ENCODE assay signal across 22 mouse cellular contexts in the genomic region with DNA sequence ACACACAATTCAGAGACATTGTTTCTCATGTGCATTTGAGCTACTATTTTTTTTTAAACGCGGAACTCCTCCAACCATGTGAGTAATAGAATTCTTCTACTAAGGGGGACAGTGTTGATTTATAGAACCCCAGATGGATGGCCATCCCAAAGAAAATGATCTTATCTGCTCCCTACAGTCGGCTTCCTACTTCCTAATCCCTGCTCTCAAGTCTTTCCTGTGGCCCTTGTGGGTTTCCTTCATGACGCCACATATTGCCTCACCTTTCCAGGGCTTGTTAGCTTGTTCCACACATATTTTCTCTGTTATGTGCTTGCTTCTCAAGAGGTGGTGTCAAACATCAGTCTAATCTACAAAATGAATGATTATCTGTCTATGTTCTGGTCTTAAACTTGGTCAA.
A peak's percentile ranks its signal among the peaks of the same experiment; 100 is the strongest.
DNase-seq lines count a peak whose midpoint lies in the region; ATAC-seq and TF ChIP-seq lines count a peak whose summit lies in the region.
"Had no signal": no experiment of that assay in that cellular context is flagged by ENCODE, and none has a peak within 500 bp of the region (broad histone marks: within the 10 kb centered on the region; RNA-seq: fewer than 3 reads in every experiment).

No protein-coding gene starts in this region.

- H3K36me3 ChIP-seq in kidney, postnatal 0 days (ENCODE audit: insufficient read depth, low read length), result no peaks in the 10 kb centered on the region
- H3K36me3 ChIP-seq in neural tube, embryonic 15.5 days, result no peaks in the 10 kb centered on the region
- H3K36me3 ChIP-seq: embryonic facial prominence, embryonic 12.5 days; embryonic facial prominence, embryonic 15.5 days had no signal

- no peak for TF ChIP-seq CTCF in kidney, postnatal 0 days (IDR thresholded peaks at IDR 0.05; ENCODE audit: low read depth)

- no peaks in the 10 kb centered on the region for H3K9me3 ChIP-seq in kidney, postnatal 0 days (replicated peaks; ENCODE audit: low read length)
- no peaks in the 10 kb centered on the region for H3K9me3 ChIP-seq in neural tube, embryonic 15.5 days (replicated peaks)
- H3K9me3 ChIP-seq: embryonic facial prominence, embryonic 12.5 days; embryonic facial prominence, embryonic 15.5 days had no signal

- H3K27ac ChIP-seq in kidney, postnatal 0 days, result no peak overlapping the region
- no peak overlapping the region for H3K27ac ChIP-seq in neural tube, embryonic 15.5 days (replicated peaks)
- H3K27ac ChIP-seq: embryonic facial prominence, embryonic 12.5 days; embryonic facial prominence, embryonic 15.5 days; gastrocnemius, adult 2 months; hindbrain, embryonic 14.5 days; hindbrain, postnatal 0 days had no signal

- no peak overlapping the region for H3K4me3 ChIP-seq in kidney, postnatal 0 days (replicated peaks; ENCODE audit: low read depth, low read length)
- no peak overlapping the region for H3K4me3 ChIP-seq in neural tube, embryonic 15.5 days (replicated peaks)
- H3K4me3 ChIP-seq: embryonic facial prominence, embryonic 12.5 days; embryonic facial prominence, embryonic 15.5 days; gastrocnemius, adult 2 months had no signal

- 64% methylated on average over 4 of the region's 4 CpGs for WGBS in kidney, postnatal 0 days
- WGBS in neural tube, embryonic 15.5 days, result 89% methylated on average over 4 of the region's 4 CpGs

- no peaks in the 10 kb centered on the region for H3K27me3 ChIP-seq in kidney, postnatal 0 days (ENCODE audit: insufficient read depth, low read length)
- no peaks in the 10 kb centered on the region for H3K27me3 ChIP-seq in neural tube, embryonic 15.5 days (replicated peaks)
- H3K27me3 ChIP-seq: embryonic facial prominence, embryonic 12.5 days; embryonic facial prominence, embryonic 15.5 days had no signal

- no peak overlapping the region for H3K4me2 ChIP-seq in kidney, postnatal 0 days (ENCODE audit: low read length)
- H3K4me2 ChIP-seq in neural tube, embryonic 15.5 days, result no peak overlapping the region
- H3K4me2 ChIP-seq: embryonic facial prominence, embryonic 12.5 days; embryonic facial prominence, embryonic 15.5 days; heart, embryonic 11.5 days; hindbrain, embryonic 14.5 days had no signal

- H3K9ac ChIP-seq in kidney, postnatal 0 days (ENCODE audit: low read depth, low read length), result no peak overlapping the region
- H3K9ac ChIP-seq in neural tube, embryonic 15.5 days (replicated peaks), result no peak overlapping the region
- H3K9ac ChIP-seq: embryonic facial prominence, embryonic 12.5 days; embryonic facial prominence, embryonic 15.5 days; forebrain, postnatal 0 days; hindbrain, embryonic 14.5 days had no signal

- ATAC-seq in kidney, postnatal 0 days (replicated peaks; ENCODE audit: low FRiP score, low read depth), result no peak
- ATAC-seq in neural tube, embryonic 15.5 days (ENCODE audit: low FRiP score), result no peak
- peak; percentile 42 for ATAC-seq in megakaryocyte progenitor cell, adult 5-6 weeks (replicated peaks; ENCODE audit: poor library complexity)
- ATAC-seq: CD4-positive, CD25-positive, alpha-beta regulatory T cell, adult 4 months; forebrain, embryonic 14.5 days; forebrain, postnatal 0 days; hindbrain, postnatal 0 days; inflammation-experienced regulatory T-cells, adult 6 months had no signal

- H3K4me1 ChIP-seq in kidney, postnatal 0 days (replicated peaks; ENCODE audit: insufficient read depth, low read length), result no peaks in the 10 kb centered on the region
- no peaks in the 10 kb centered on the region for H3K4me1 ChIP-seq in neural tube, embryonic 15.5 days
- H3K4me1 ChIP-seq: embryonic facial prominence, embryonic 15.5 days had no signal

- peak; percentile 8 for DNase-seq in kidney, postnatal 0 days (ENCODE audit: low spot score)
- DNase-seq in kidney, postnatal 4 days, result no peak
- peak; percentile 6 for DNase-seq in neural tube, embryonic 10.5 days (ENCODE audit: extremely low spot score, low spot score)
- DNase-seq in adrenal gland, postnatal 14 days, result no peak
- DNase-seq: adrenal gland, adult 2 months; adrenal gland, postnatal 25 days; cerebellum, adult 18-20 months; cerebellum, adult 9-10 months; cerebellum, postnatal 14 days; forebrain, postnatal 0 days; gastrocnemius, adult 2 months; gastrocnemius, postnatal 14 days had no signal

Comparison
In these comparisons a context has a peak if more than half of its experiments do, and no peak if none do; other contexts are left out.
1. DNase-seq: peak in kidney, postnatal 0 days (single experiment) and neural tube, embryonic 10.5 days (single experiment); none in kidney, postnatal 4 days (0 of 2) and adrenal gland, postnatal 14 days (single experiment).